Mouse (Mus musculus) liver, adult 2 months (tissue): ENCODE measurements at regions not wholly inside any gene's neighbourhood (a gene's known extent, or its start where the extent isn't known, plus 50 kb on each side); places are given as distances from the start of the nearest gene placed in this dataset.
A peak's percentile ranks its signal among the peaks of the same experiment; 100 is the strongest.

Experiments used
- DNase-seq: peaks from one replicate; pipeline ENCODE4 v3.0.0-alpha.2; 2011; ENCODE audit warnings: low read depth, low spot score; ENCODE audit errors: extremely low read depth
- H3K27ac ChIP-seq: fragments of 200-500 bp; replicated peaks from 2 replicates; pipeline ENCODE4 v1.5.1; 2012; ENCODE audit warnings: low read depth, mild to moderate bottlenecking, control low read depth, inconsistent platforms, low read length; ENCODE audit not compliant: insufficient read depth
- H3K27me3 ChIP-seq: fragments of 200-500 bp; 2 replicates; pipeline ENCODE4 v1.6.1; 2012; ENCODE audit warnings: mild to moderate bottlenecking, moderate library complexity, low read length, inconsistent platforms; ENCODE audit not compliant: control insufficient read depth, insufficient read depth
- H3K36me3 ChIP-seq: fragments of 200-500 bp; 2 replicates; pipeline ENCODE4 v1.6.1; 2012; ENCODE audit warnings: low read length, inconsistent platforms; ENCODE audit not compliant: control insufficient read depth, insufficient read depth
- H3K4me1 ChIP-seq: fragments of 200-500 bp; 2 replicates; pipeline ENCODE4 v1.6.1; 2011; ENCODE audit warnings: low read length; ENCODE audit not compliant: control insufficient read depth, insufficient read depth
- H3K4me3 ChIP-seq: fragments of 200-500 bp; 2 replicates; pipeline ENCODE4 v1.5.1; 2011; ENCODE audit warnings: low read depth, mild to moderate bottlenecking, control low read depth, low read length, moderate library complexity; ENCODE audit not compliant: insufficient read depth
- H3K79me2 ChIP-seq: fragments of 200-500 bp; 2 replicates; pipeline ENCODE4 v1.6.1; 2012; ENCODE audit warnings: inconsistent platforms, mild to moderate bottlenecking, low read length, moderate library complexity; ENCODE audit not compliant: control insufficient read depth, insufficient read depth
- H3K9ac ChIP-seq: fragments of 200-500 bp; 2 replicates; pipeline ENCODE4 v1.6.1; 2012; ENCODE audit warnings: low read depth, mild to moderate bottlenecking, control low read depth, inconsistent platforms, low read length
- CTCF ChIP-seq: fragments of 200-500 bp; IDR thresholded peaks from 2 replicates; pipeline ENCODE4 v1.5.1; 2011; ENCODE audit warnings: low read depth, low read length, control low read depth
- POLR2A ChIP-seq: fragments of 200-500 bp; IDR thresholded peaks from 2 replicates; pipeline ENCODE4 v1.6.1; 2011; ENCODE audit warnings: low read length, control low read depth; ENCODE audit not compliant: insufficient read depth; ENCODE audit errors: extremely low read depth
- WGBS: fragments of 180-500 bp; shearing (Covaris S2); methylation state at CpG from one replicate; pipeline ENCODE4 v1.1.7; 2018; 5-methylcytosine and 5-hydroxymethylcytosine counted together

- Histone ChIP-seq H3K79me2 (no peaks in the 10 kb centered on the region), H3K36me3 (no peaks in the 10 kb centered on the region), H3K9ac (no peak overlapping the region), H3K4me1 (no peaks in the 10 kb centered on the region), H3K27me3 (no peaks in the 10 kb centered on the region), H3K4me3 (no peak overlapping the region), H3K27ac (no peak overlapping the region)
- WGBS = 74% methylated on average over 2 of the region's 2 CpGs
- no peak for DNase-seq
- no peak for TF ChIP-seq POLR2A
- TF ChIP-seq CTCF = no peak
Measured at GRCm38 (mm10) chr4:64635256-64635962, 488.6 kb upstream of the Pappa start.

GRCm38 (mm10) chr4:64640056-64640455 lies 483.9 kb upstream of the Pappa start:
- no peak for DNase-seq
- Histone ChIP-seq H3K27ac (no peak overlapping the region), H3K4me3 (no peak overlapping the region), H3K79me2 (no peaks in the 10 kb centered on the region), H3K9ac (no peak overlapping the region), H3K27me3 (no peaks in the 10 kb centered on the region; the same call in 1 of the 2 replicates), H3K36me3 (no peaks in the 10 kb centered on the region), H3K4me1 (no peaks in the 10 kb centered on the region; the same call in 1 of the 2 replicates)
- 72% methylated on average over 3 of the region's 3 CpGs for WGBS
- TF ChIP-seq CTCF (no peak), POLR2A (no peak)

- 71% methylated on average over 1 of the region's 1 CpGs for WGBS
- no peak for DNase-seq
- no peak overlapping the region for H3K4me3 ChIP-seq
- H3K4me1 ChIP-seq = peaks cover 3% of the 10 kb centered on the region; the same call in 1 of the 2 replicates
- H3K36me3 ChIP-seq = no peaks in the 10 kb centered on the region
- no peaks in the 10 kb centered on the region; the same call in 1 of the 2 replicates for H3K27me3 ChIP-seq
- no peak overlapping the region for H3K9ac ChIP-seq
- H3K79me2 ChIP-seq = no peaks in the 10 kb centered on the region
- no peak for TF ChIP-seq CTCF
- no peak for TF ChIP-seq POLR2A
- no peak overlapping the region for H3K27ac ChIP-seq
Measured at GRCm38 (mm10) chr4:64640976-64641375, 483.0 kb upstream of the Pappa start.

- Histone ChIP-seq H3K4me3 (no peak overlapping the region), H3K27me3 (no peaks in the 10 kb centered on the region; the same call in 1 of the 2 replicates), H3K9ac (no peak overlapping the region), H3K79me2 (no peaks in the 10 kb centered on the region), H3K4me1 (peaks cover 3% of the 10 kb centered on the region; the same call in 1 of the 2 replicates), H3K36me3 (no peaks in the 10 kb centered on the region), H3K27ac (no peak overlapping the region)
- DNase-seq = peak; percentile 74
- TF ChIP-seq CTCF = no peak
- no peak for TF ChIP-seq POLR2A
- 33% methylated on average over 2 of the region's 2 CpGs for WGBS
Measured at GRCm38 (mm10) chr4:64645141-64645540, 478.8 kb upstream of the Pappa start.

GRCm38 (mm10) chr4:64654157-64654556 lies 469.8 kb upstream of the Pappa start:
- no peak for DNase-seq
- TF ChIP-seq POLR2A (no peak), CTCF (no peak)
- no peaks in the 10 kb centered on the region for H3K36me3 ChIP-seq
- H3K27me3 ChIP-seq = no peaks in the 10 kb centered on the region
- H3K4me1 ChIP-seq = no peaks in the 10 kb centered on the region
- H3K9ac ChIP-seq = no peak overlapping the region
- WGBS = 83% methylated on average over 3 of the region's 3 CpGs
- no peak overlapping the region for H3K4me3 ChIP-seq
- H3K79me2 ChIP-seq = no peaks in the 10 kb centered on the region
- H3K27ac ChIP-seq = no peak overlapping the region

- DNase-seq = no peak
- no peak overlapping the region for H3K4me3 ChIP-seq
- H3K36me3 ChIP-seq = no peaks in the 10 kb centered on the region
- TF ChIP-seq POLR2A (no peak), CTCF (no peak)
- H3K27ac ChIP-seq = no peak overlapping the region
- H3K9ac ChIP-seq = no peak overlapping the region
- no peaks in the 10 kb centered on the region for H3K27me3 ChIP-seq
- no peaks in the 10 kb centered on the region for H3K4me1 ChIP-seq
- H3K79me2 ChIP-seq = no peaks in the 10 kb centered on the region
Measured at GRCm38 (mm10) chr4:64655534-64655933, 468.4 kb upstream of the Pappa start.
